Mouse (Mus musculus) ES-E14 (cell line): ENCODE measurements around the gene Dock2.

Experiments
- CHD2 ChIP-seq: IDR thresholded peaks from 2 replicates; pipeline ENCODE4 v1.6.1; 2014; ENCODE audit warnings: mild to moderate bottlenecking, low read depth, low read length, inconsistent platforms
- HCFC1 ChIP-seq: IDR thresholded peaks from 2 replicates; pipeline ENCODE4 v1.6.1; 2012; ENCODE audit warnings: low read length, inconsistent platforms, borderline replicate concordance; ENCODE audit not compliant: insufficient read depth
- MAFK ChIP-seq: IDR thresholded peaks from 2 replicates; pipeline ENCODE4 v1.6.1; 2014; ENCODE audit warnings: mild to moderate bottlenecking, low read depth, low read length, inconsistent platforms; ENCODE audit not compliant: insufficient read depth
- ZC3H11A ChIP-seq: IDR thresholded peaks from 2 replicates; pipeline ENCODE4 v1.6.1; 2012; ENCODE audit warnings: low read depth, mild to moderate bottlenecking, inconsistent platforms, low read length, borderline replicate concordance
- ZNF384 ChIP-seq: IDR thresholded peaks from 2 replicates; pipeline ENCODE4 v1.6.1; 2012; ENCODE audit warnings: low read depth, low read length, inconsistent platforms

DNA sequence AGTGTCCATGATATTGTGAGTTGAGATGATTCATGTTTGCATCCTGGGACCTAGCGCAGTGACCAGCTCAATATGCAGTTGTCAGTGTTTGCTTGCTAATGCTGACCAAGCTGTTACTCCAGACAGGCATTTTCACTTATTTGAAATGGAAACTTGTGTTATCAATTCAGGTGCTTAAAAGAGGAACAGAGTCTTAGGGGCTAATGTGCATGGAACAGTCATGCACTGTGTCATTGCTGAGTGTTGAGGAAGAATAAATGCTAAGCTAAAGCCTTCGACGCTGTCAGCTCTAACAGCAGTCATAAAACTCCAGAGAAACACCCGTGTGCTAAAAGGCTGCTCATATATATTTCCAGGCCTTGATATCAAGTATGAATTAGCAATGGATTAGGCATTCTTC is 259.1 kb downstream of the Dock2 start:
- no peak for TF ChIP-seq HCFC1
- no peak for TF ChIP-seq ZNF384
- TF ChIP-seq CHD2: no peak
- no peak for TF ChIP-seq ZC3H11A
- no peak for TF ChIP-seq MAFK
